Mouse (Mus musculus): Measurements from ENCODE around the gene Mtmr10. TPM values are rescaled to one million over a fixed set of nuclear protein-coding genes. Genes with fewer than 3 reads are reported as not detected.
A peak's percentile ranks its signal among the peaks of the same experiment; 100 is the strongest.

Mtmr10 gene
- polyA plus RNA-seq, 1 experiment from 2014 or later = 15.4 TPM

DNA sequence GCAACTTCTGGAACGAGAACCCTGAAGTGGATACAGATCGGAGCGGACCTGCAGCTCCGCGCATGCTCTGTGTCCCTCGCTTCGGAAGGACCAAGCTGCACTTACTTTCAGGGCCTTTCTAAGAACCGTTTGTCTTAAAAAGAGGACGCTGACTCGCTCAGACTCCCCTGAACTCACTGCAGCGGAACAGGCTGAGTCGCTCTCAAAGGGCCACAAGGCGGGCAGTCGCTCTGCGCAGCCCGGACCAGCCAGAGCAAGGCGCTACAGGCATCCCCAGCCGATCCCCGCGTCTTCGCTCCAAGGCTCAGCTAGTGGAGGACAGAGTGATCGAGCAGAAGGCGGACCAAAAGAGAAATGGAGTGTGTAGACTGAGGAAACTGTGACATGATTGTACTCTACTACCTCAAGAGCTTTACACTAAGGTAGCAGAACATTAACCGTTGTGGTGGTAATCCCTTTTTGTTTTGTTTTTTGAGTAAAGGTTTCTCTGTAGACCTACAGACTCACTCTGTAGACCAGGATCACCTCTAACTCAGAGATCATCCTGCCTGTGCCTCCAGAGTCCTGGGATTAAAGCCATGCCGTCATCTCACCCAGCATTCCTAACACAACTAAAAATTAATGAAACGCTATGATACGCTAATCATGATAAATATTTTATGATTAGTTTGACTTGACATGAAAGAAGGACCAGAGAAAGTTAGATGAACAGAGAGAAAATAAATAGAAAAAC is 86.5 kb downstream of the Mtmr10 start, which contains the start of gene Fan1:
Fan1 (minus strand) TSS at position 266 of the 733 bp plus-strand sequence.
- Histone ChIP-seq H3K4me2 (replicated peaks) (peak within 1 kb of the TSS; percentile 65), H3K36me3 (peaks cover 34% of the 10 kb centered on the region), H3K4me1 (peaks cover 4% of the 10 kb centered on the region; the same call in 1 of the 2 replicates), H3K27ac (peak within 1 kb of the TSS; percentile 97), H3K4me3 (peak within 1 kb of the TSS; percentile 58), H3K9ac (peak within 1 kb of the TSS; percentile 64), H3K9me3 (no peaks in the 10 kb centered on the region), H3K27me3 (no peaks in the 10 kb centered on the region)
- WGBS = 4% methylated on average over 27 of the region's 27 CpGs
- peak; percentile 93 for ATAC-seq (ENCODE audit: insufficient number of reproducible peaks, insufficient read depth, low FRiP score, low TSS enrichment)

Small RNA genes within 50 kb of the gene (microRNA-seq; reads per million reads assigned to microRNA genes)
- not detected for gene Mir6416

Other genes starting within 250 kb of the Mtmr10 start
- 7.9 and 20.5 TPM in 2 replicates for gene Trpm1, start 133.8 kb upstream of the Mtmr10 start, polyA plus RNA-seq (2016; fragmentation: Nextera tagmentation; extraction: Ambion mirVana)
- gene Fan1, start 86.4 kb downstream of the Mtmr10 start, polyA plus RNA-seq (2016; fragmentation: Nextera tagmentation; extraction: Ambion mirVana) = 10.9 and 12.0 TPM in 2 replicates
- gene Mphosph10, start 104.6 kb downstream of the Mtmr10 start, polyA plus RNA-seq (2016; fragmentation: Nextera tagmentation; extraction: Ambion mirVana) = 44.8 and 52.1 TPM in 2 replicates
- 48.7 and 53.7 TPM in 2 replicates for gene Mcee, start 105.0 kb downstream of the Mtmr10 start, polyA plus RNA-seq (2016; fragmentation: Nextera tagmentation; extraction: Ambion mirVana)
- 17.0 and 19.6 TPM in 2 replicates for gene Apba2, start 214.1 kb downstream of the Mtmr10 start, polyA plus RNA-seq (2016; fragmentation: Nextera tagmentation; extraction: Ambion mirVana)

Data from embryonic facial prominence, embryonic 12.5 days (tissue).